Mouse (Mus musculus): ENCODE measurements around the gene Sparcl1.

Sparcl1 gene

GRCm38 (mm10) chr5:104113491-104114172 is at the start of gene Sparcl1:
Sparcl1 (minus strand) TSS chr5:104113733.
- peak; percentile 81 for DNase-seq (ENCODE audit: low read depth, low spot score)

GRCm38 (mm10) chr5:104161390-104161789 is 47.9 kb upstream of the Sparcl1 start:
- DNase-seq (ENCODE audit: low read depth, low spot score) = no peak

GRCm38 (mm10) chr5:104160581-104160980 is 47.0 kb upstream of the Sparcl1 start:
- DNase-seq (ENCODE audit: low read depth, low spot score) = no peak

GRCm38 (mm10) chr5:104158332-104159052 is 45.0 kb upstream of the Sparcl1 start:
- DNase-seq (ENCODE audit: low read depth, low spot score) = no peak

GRCm38 (mm10) chr5:104157701-104158100 is 44.2 kb upstream of the Sparcl1 start:
- no peak for DNase-seq (ENCODE audit: low read depth, low spot score)

- no peak for DNase-seq (ENCODE audit: low read depth, low spot score)
Observed at GRCm38 (mm10) chr5:104150196-104150595, 36.7 kb upstream of the Sparcl1 start.

- no peak for DNase-seq (ENCODE audit: low read depth, low spot score)
Observed at GRCm38 (mm10) chr5:104149349-104149748, 35.8 kb upstream of the Sparcl1 start.

GRCm38 (mm10) chr5:104144057-104144456 is 30.5 kb upstream of the Sparcl1 start:
- no peak for DNase-seq (ENCODE audit: low read depth, low spot score)

GRCm38 (mm10) chr5:104141067-104141466 is 27.5 kb upstream of the Sparcl1 start:
- DNase-seq (ENCODE audit: low read depth, low spot score) = no peak

- no peak for DNase-seq (ENCODE audit: low read depth, low spot score)
Observed at GRCm38 (mm10) chr5:104137920-104138541, 24.5 kb upstream of the Sparcl1 start.

- no peak for DNase-seq (ENCODE audit: low read depth, low spot score)
Observed at GRCm38 (mm10) chr5:104133752-104134151, 20.2 kb upstream of the Sparcl1 start.

- DNase-seq (ENCODE audit: low read depth, low spot score) = no peak
Observed at GRCm38 (mm10) chr5:104131544-104131943, 18.0 kb upstream of the Sparcl1 start.

GRCm38 (mm10) chr5:104130891-104131290 is 17.4 kb upstream of the Sparcl1 start:
- DNase-seq (ENCODE audit: low read depth, low spot score) = no peak

GRCm38 (mm10) chr5:104128281-104129031 is 14.9 kb upstream of the Sparcl1 start:
- DNase-seq (ENCODE audit: low read depth, low spot score) = no peak

GRCm38 (mm10) chr5:104127351-104127750 is 13.8 kb upstream of the Sparcl1 start:
- DNase-seq (ENCODE audit: low read depth, low spot score) = no peak

- DNase-seq (ENCODE audit: low read depth, low spot score) = no peak
Observed at GRCm38 (mm10) chr5:104126561-104127320, 13.2 kb upstream of the Sparcl1 start.

GRCm38 (mm10) chr5:104124016-104124658 is 10.6 kb upstream of the Sparcl1 start:
- no peak for DNase-seq (ENCODE audit: low read depth, low spot score)

GRCm38 (mm10) chr5:104115890-104116289 is 2.4 kb upstream of the Sparcl1 start:
- no peak for DNase-seq (ENCODE audit: low read depth, low spot score)

GRCm38 (mm10) chr5:104115118-104115517 is 1.6 kb upstream of the Sparcl1 start:
- no peak for DNase-seq (ENCODE audit: low read depth, low spot score)

GRCm38 (mm10) chr5:104112511-104112910 is 1.0 kb downstream of the Sparcl1 start:
- DNase-seq (ENCODE audit: low read depth, low spot score) = no peak

- DNase-seq (ENCODE audit: low read depth, low spot score) = no peak
Observed at GRCm38 (mm10) chr5:104112016-104112415, 1.5 kb downstream of the Sparcl1 start.
